Mouse (Mus musculus) kidney, adult 2 months (tissue): ENCODE measurements around the gene Ltbp3.

Experiments
- CTCF ChIP-seq: fragments of 200-500 bp; conservative IDR thresholded peaks from 2 replicates; pipeline ENCODE4 v1.5.1; 2011; ENCODE audit warnings: low read depth, mild to moderate bottlenecking, control low read depth, low read length, moderate library complexity, mixed read lengths; ENCODE audit not compliant: insufficient read depth, insufficient read length
- POLR2A ChIP-seq: fragments of 200-500 bp; IDR thresholded peaks from one replicate; pipeline ENCODE4 v1.6.1; 2011; ENCODE audit warnings: low read depth, low read length, control low read depth

GRCm38 (mm10) chr19:5796573-5797111 lies 55.9 kb downstream of the Ltbp3 start:
- TF ChIP-seq CTCF (no peak), POLR2A (no peak)
